In genomic region chr6:114012834-114013233, GRCm38 (mm10) we compare ENCODE assay signal across 8 mouse cellular contexts. TPM values are rescaled to one million over a fixed set of nuclear protein-coding genes. Genes with fewer than 3 reads are reported as not detected.
DNase-seq lines count a peak whose midpoint lies in the region; ATAC-seq and TF ChIP-seq lines count a peak whose summit lies in the region.

No protein-coding gene starts in this region.

- no peak for TF ChIP-seq POLR2A in small intestine, adult 2 months (IDR thresholded peaks at IDR 0.05; ENCODE audit: low read depth, low read length)

- no peaks in the 10 kb centered on the region for H3K36me3 ChIP-seq in limb, embryonic 12.5 days
- H3K36me3 ChIP-seq in small intestine, adult 2 months (ENCODE audit: control insufficient read depth, insufficient read depth, low read length), result no peaks in the 10 kb centered on the region

- no peak overlapping the region for H3K4me3 ChIP-seq in left cerebral cortex, adult 2 months
- H3K4me3 ChIP-seq in limb, embryonic 12.5 days (replicated peaks), result no peak overlapping the region
- H3K4me3 ChIP-seq in small intestine, adult 2 months (ENCODE audit: low read depth, low read length), result peak overlapping the region; percentile 27; the same call in 1 of the 2 replicates

- H3K9ac ChIP-seq in limb, embryonic 12.5 days (replicated peaks), result no peak overlapping the region

- WGBS in limb, embryonic 12.5 days, result 4% methylated on average over 9 of the region's 9 CpGs
- WGBS in small intestine, adult 2 months, result 5% methylated on average over 9 of the region's 9 CpGs

- peaks cover 66% of the 10 kb centered on the region for H3K27me3 ChIP-seq in limb, embryonic 12.5 days
- H3K27me3 ChIP-seq in small intestine, adult 2 months (ENCODE audit: control insufficient read depth, insufficient read depth, low read length), result no peaks in the 10 kb centered on the region

- peaks cover 14% of the 10 kb centered on the region for H3K4me1 ChIP-seq in limb, embryonic 12.5 days (replicated peaks)
- peaks cover 8% of the 10 kb centered on the region for H3K4me1 ChIP-seq in small intestine, adult 2 months (ENCODE audit: control insufficient read depth, insufficient read depth, insufficient read length, low read length)

- ATAC-seq in limb, embryonic 12.5 days (ENCODE audit: insufficient number of reproducible peaks, insufficient read depth, low FRiP score, low TSS enrichment, low read depth), result 0 out of 2 replicates have a peak, but pooled peaks have one; percentile 35

- no peak for DNase-seq in left cerebral cortex, adult 2 months (ENCODE audit: extremely low spot score in 1 of 2, low spot score in 2 of 2)
- no peak for DNase-seq in left cerebral cortex, adult 9 months (ENCODE audit: low spot score in 2 of 2)
- peak; percentile 20 to 21 for DNase-seq in gastrocnemius, postnatal 36 days
- no peak for DNase-seq in left cerebral cortex, postnatal 36 days (ENCODE audit: low spot score in 2 of 2)
- DNase-seq in T-cell, adult 2 months (ENCODE audit: low spot score), result no peak
- no peak for DNase-seq in urinary bladder, adult 2 months (ENCODE audit: low spot score)

- intact Hi-C loops in left cerebral cortex, adult 2 months (cut with DNase I), result no loop called here
- intact Hi-C loops in gastrocnemius, postnatal 36 days (cut with DNase I), result no loop called here
- intact Hi-C loops in left cerebral cortex, postnatal 36 days (cut with DNase I), result no loop called here

- no peak overlapping the region for H3K4me2 ChIP-seq in limb, embryonic 12.5 days

- no peaks in the 10 kb centered on the region for H3K9me3 ChIP-seq in limb, embryonic 12.5 days

- peak overlapping the region; percentile 26; the same call in 1 of the 2 replicates for H3K27ac ChIP-seq in left cerebral cortex, adult 2 months
- no peak overlapping the region for H3K27ac ChIP-seq in limb, embryonic 12.5 days
- no peak overlapping the region for H3K27ac ChIP-seq in small intestine, adult 2 months (ENCODE audit: insufficient read depth, low read depth, low read length)

- TF ChIP-seq CTCF in left cerebral cortex, adult 2 months (IDR thresholded peaks at IDR 0.05), result no peak
- TF ChIP-seq CTCF in small intestine, adult 2 months (IDR thresholded peaks at IDR 0.05; ENCODE audit: extremely low read depth, insufficient read length, insufficient replicate concordance, low read depth, low read length), result no peak

RNA-seq across cellular contexts. Expression of gene Atp2b2, which starts 29.6 kb away (rescaled TPM):
- 100 to 1,000 TPM; 729 to 754 TPM for total RNA-seq in left cerebral cortex, adult 2 months (2021)
- under 1 TPM; 0.13 to 0.17 TPM for total RNA-seq in gastrocnemius, postnatal 36 days (2021)
- 0.05 and 0.25 TPM in 2 replicates for polyA plus RNA-seq in limb, embryonic 12.5 days (2016; fragmentation: Nextera tagmentation; extraction: Ambion mirVana)
- 0.20 and 0.42 TPM in 2 replicates for polyA plus RNA-seq in small intestine, adult 2 months (2012; rRNA removed)
- total RNA-seq in left cerebral cortex, postnatal 36 days (2021), result 100 to 1,000 TPM; 722 to 790 TPM
- polyA plus RNA-seq in urinary bladder, adult 2 months (2012; rRNA removed), result 0.19 and 0.43 TPM in 2 replicates

Comparison
In these comparisons a context has a peak if more than half of its experiments do, and no peak if none do; other contexts are left out.
1. DNase-seq: peak in gastrocnemius, postnatal 36 days (2 of 2); none in left cerebral cortex, adult 2 months (0 of 2), left cerebral cortex, adult 9 months (0 of 2), left cerebral cortex, postnatal 36 days (0 of 2), T-cell, adult 2 months (single experiment) and urinary bladder, adult 2 months (single experiment).
2. RNA of gene Atp2b2, which starts 29.6 kb away (total RNA-seq): 722 to 790 TPM in left cerebral cortex, postnatal 36 days and 729 to 754 TPM in left cerebral cortex, adult 2 months; 0.13 to 0.17 TPM in gastrocnemius, postnatal 36 days; every median in the first group is over 100 times any median in the second.